Mouse (Mus musculus) lung, postnatal 0 days (tissue): ENCODE measurements around the gene Fam161b.

Source experiments
- CTCF ChIP-seq: IDR thresholded peaks from 2 replicates; pipeline ENCODE4 v1.5.1; 2016; ENCODE audit warnings: antibody characterized with exemption, mild to moderate bottlenecking
- EP300 ChIP-seq: IDR thresholded peaks from 2 replicates; pipeline ENCODE4 v1.6.1; 2016; ENCODE audit warnings: antibody characterized with exemption, mild to moderate bottlenecking, control low read depth

DNA sequence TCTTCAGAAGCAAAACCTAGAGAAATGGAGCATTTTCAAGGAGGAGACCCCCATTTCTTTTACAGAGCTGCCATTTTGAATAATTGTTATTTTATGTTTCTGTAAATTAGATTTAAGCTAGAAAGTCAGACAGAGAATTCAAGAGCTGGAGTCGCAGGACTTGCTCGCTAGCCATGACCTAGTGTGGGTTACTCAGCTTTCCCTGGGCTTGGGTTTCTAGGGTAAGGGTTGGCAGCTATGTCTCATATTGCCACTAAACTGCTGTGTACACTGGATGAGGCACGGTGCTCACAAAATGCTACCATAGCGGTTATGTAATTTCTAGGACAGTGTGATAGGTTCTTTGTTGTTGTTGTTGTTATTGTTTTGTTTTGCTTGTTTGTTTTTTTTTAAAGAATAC lies 31.0 kb upstream of the Fam161b start:
- TF ChIP-seq CTCF (no peak), EP300 (no peak)
